Mouse (Mus musculus) limb, embryonic 10.5 days (tissue): ENCODE measurements at regions not wholly inside any gene's neighbourhood (a gene's known extent, or its start where the extent isn't known, plus 50 kb on each side); places are given as distances from the start of the nearest gene placed in this dataset.

Experiments used
- DNase-seq: peaks from one replicate; pipeline ENCODE4 v3.0.0-alpha.2; 2017; ENCODE audit warnings: low spot score
- H3K27ac ChIP-seq: fragments of 300-500 bp; sonication (generic); 2 replicates; pipeline ENCODE4 v1.5.1; 2016; ENCODE audit warnings: mild to moderate bottlenecking
- H3K27me3 ChIP-seq: fragments of 300-500 bp; sonication (generic); 2 replicates; pipeline ENCODE4 v1.6.1; 2016; ENCODE audit warnings: low read depth, mild to moderate bottlenecking; ENCODE audit not compliant: poor library complexity, severe bottlenecking
- H3K36me3 ChIP-seq: fragments of 300-500 bp; sonication (generic); 2 replicates; pipeline ENCODE4 v1.6.1; 2016; ENCODE audit warnings: mild to moderate bottlenecking, moderate library complexity
- H3K4me1 ChIP-seq: fragments of 300-500 bp; sonication (generic); 2 replicates; pipeline ENCODE4 v1.6.1; 2016
- H3K4me3 ChIP-seq: fragments of 300-500 bp; sonication (generic); 2 replicates; pipeline ENCODE4 v1.5.1; 2016; ENCODE audit warnings: mild to moderate bottlenecking, moderate library complexity
- H3K9me3 ChIP-seq: fragments of 300-500 bp; sonication (generic); replicated peaks from 2 replicates; pipeline ENCODE4 v1.6.1; 2016; ENCODE audit warnings: mild to moderate bottlenecking
- WGBS: fragments of 180-500 bp; shearing (Covaris S2); methylation state at CpG from one replicate; pipeline ENCODE4 v1.1.7; 2016; 5-methylcytosine and 5-hydroxymethylcytosine counted together

DNA sequence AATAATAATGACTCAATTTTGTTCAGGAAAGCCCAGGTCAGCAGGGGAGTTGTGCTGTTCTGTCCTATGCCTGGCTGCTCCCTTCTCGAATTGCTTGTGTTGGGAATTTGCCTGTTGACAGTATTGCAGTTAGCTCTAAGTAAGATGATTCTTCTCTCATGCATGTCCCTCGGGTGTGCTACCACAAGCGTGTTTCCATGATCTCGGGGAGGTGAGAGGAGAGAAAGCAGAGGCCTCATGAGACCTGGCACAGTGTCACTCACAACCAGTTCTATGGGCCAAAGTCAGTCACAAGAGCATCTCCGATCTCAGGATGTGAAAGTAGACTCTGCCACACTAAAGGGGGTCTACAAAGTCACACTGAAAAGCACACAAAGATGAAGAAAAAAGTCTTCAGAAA is 346.6 kb upstream of the Mmadhc start:
- Histone ChIP-seq H3K9me3 (no peaks in the 10 kb centered on the region), H3K27ac (no peak overlapping the region), H3K36me3 (no peaks in the 10 kb centered on the region), H3K27me3 (no peaks in the 10 kb centered on the region), H3K4me1 (no peaks in the 10 kb centered on the region), H3K4me3 (no peak overlapping the region)
- WGBS, result 87% methylated on average over 5 of the region's 5 CpGs
- DNase-seq, result no peak

DNA sequence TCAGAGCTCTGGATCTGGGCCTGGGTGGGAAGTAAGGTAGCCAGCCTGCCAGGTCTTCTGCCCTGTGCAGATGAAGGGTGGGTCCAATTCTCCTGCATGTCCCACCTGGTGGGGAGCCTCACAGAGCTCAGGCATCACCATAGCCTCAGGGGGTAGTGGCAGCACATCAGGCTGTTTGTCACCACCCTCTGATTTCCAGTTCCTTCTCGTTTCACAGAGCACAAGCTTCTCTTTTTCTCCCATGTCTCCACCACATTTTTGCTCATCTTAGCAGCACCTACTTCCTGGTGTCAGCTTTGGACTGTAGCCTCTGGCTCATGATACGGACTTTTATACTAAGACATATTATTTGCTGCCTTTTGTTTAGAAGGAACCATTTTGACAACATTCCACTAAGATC is 345.6 kb upstream of the Mmadhc start:
- WGBS, result 74% methylated on average over 2 of the region's 2 CpGs
- H3K4me1 ChIP-seq, result no peaks in the 10 kb centered on the region
- no peaks in the 10 kb centered on the region for H3K27me3 ChIP-seq
- no peak for DNase-seq
- no peaks in the 10 kb centered on the region for H3K9me3 ChIP-seq
- no peaks in the 10 kb centered on the region for H3K36me3 ChIP-seq
- no peak overlapping the region for H3K27ac ChIP-seq
- H3K4me3 ChIP-seq, result no peak overlapping the region

DNA sequence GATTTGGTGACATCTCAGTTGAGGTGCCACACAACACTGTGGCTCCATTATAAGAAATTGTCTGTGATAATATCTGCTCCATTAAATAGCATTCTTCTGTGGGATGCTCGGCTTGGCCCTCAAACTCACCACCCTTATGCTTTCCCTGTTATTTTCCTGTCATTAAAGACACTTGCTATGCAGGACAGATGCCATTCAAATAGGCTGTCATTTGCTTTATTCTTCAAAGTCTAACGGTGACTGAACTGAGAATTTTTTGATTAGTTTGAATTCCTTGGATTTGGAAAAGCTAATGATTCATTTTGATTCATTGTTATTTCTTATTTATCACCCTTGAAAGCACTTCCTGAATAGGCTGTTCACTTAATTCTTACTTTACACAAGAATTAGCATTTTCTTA is 339.3 kb upstream of the Mmadhc start:
- Histone ChIP-seq H3K9me3 (no peaks in the 10 kb centered on the region), H3K4me1 (no peaks in the 10 kb centered on the region), H3K36me3 (no peaks in the 10 kb centered on the region), H3K27ac (no peak overlapping the region), H3K4me3 (no peak overlapping the region), H3K27me3 (no peaks in the 10 kb centered on the region)
- 79% methylated on average over 2 of the region's 2 CpGs for WGBS
- DNase-seq, result no peak

DNA sequence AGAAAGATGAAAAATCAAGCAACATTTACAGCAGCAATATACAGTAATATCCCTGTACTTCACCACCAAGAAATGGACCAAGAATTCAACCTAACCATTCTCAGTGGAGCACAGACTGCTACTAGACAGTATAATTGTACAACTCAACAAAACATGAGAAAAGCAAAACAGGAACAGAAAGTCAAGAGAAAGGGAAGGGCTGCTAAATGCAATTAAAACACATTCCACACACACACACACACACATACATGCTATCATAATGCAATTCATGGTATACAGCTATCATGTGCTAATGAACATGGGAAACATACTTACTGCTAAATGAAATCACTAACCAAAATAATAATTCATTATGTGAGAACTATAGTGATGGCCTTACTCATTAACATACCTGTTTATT is 335.2 kb upstream of the Mmadhc start:
- Histone ChIP-seq H3K4me3 (no peak overlapping the region), H3K4me1 (no peaks in the 10 kb centered on the region), H3K27ac (no peak overlapping the region), H3K27me3 (no peaks in the 10 kb centered on the region), H3K9me3 (no peaks in the 10 kb centered on the region), H3K36me3 (no peaks in the 10 kb centered on the region)
- no peak for DNase-seq

DNA sequence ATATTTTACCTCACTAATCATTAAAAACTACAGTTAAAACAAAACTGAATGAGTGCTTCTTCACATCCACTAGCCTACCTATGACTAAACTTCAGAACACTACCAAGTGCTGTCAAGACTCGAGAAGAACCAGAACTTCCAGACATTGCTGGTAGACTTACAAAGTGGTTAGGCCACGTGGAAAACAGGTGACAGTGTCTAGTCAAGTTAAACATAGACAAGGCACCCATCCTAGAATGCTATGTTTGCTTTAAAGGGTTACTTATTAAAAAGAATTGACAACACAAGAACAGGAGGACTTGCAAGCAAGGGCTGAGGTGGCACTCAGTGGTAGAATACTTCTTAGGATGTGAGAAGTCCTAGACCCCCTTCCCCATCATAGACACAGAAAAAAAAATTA is 330.9 kb upstream of the Mmadhc start:
- Histone ChIP-seq H3K27me3 (no peaks in the 10 kb centered on the region), H3K9me3 (no peaks in the 10 kb centered on the region), H3K36me3 (no peaks in the 10 kb centered on the region), H3K4me3 (no peak overlapping the region), H3K27ac (no peak overlapping the region), H3K4me1 (0 out of 2 replicates have a peak, but pooled peaks cover 2% of the 10 kb centered on the region)
- DNase-seq, result no peak
- WGBS, result 79% methylated on average over 2 of the region's 2 CpGs

DNA sequence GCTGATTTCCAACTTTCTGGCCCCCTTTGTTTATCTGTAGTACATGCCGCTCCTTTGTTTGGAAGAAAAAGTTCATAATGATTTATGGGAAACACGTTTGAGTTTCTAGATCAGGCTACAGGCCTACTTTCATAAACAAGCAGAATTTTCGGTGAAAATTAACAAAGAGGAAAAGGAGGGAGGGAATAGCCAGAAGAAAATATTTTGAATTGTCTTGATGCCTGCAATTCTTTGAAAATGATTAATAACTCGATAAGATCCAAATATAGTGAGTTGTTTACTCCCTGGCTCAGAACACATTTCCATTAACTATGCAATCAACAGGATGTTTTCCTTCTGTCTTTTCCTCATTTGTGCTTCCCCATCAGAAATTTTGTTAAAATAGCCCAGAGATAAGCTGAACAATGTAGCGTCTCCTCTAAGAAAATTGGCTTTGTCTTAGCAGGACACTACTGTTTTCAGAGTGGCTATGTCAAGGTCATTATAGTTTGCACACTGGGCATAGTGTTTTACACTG is 328.7 kb upstream of the Mmadhc start:
- Histone ChIP-seq H3K36me3 (no peaks in the 10 kb centered on the region), H3K27me3 (no peaks in the 10 kb centered on the region), H3K27ac (no peak overlapping the region), H3K9me3 (no peaks in the 10 kb centered on the region), H3K4me3 (no peak overlapping the region), H3K4me1 (0 out of 2 replicates have a peak, but pooled peaks cover 2% of the 10 kb centered on the region)
- WGBS, result 90% methylated on average over 5 of the region's 5 CpGs
- DNase-seq, result no peak

DNA sequence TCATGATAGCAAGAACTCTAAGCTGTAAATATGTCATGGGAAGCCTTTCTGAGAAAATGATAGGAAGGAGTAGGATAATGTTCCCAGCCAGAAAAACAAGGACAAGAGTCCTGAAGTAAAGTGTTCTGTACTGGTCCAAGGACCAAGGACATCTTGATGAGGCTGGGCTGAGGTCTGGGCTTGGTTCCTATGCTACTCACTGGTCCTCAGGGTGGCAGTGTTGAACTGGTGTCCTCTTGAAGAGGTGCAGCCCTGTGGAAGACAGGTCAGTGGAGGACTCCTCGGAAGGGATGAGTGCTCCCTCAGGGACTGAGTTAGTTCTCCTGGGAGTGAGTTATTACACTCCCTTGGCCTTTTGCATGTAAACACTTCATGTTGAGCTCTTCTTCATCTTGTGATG is 312.5 kb upstream of the Mmadhc start:
- Histone ChIP-seq H3K27me3 (no peaks in the 10 kb centered on the region), H3K27ac (no peak overlapping the region), H3K4me1 (no peaks in the 10 kb centered on the region), H3K9me3 (no peaks in the 10 kb centered on the region), H3K4me3 (no peak overlapping the region), H3K36me3 (no peaks in the 10 kb centered on the region)
- no peak for DNase-seq
- WGBS, result 50% methylated on average over 1 of the region's 1 CpGs

DNA sequence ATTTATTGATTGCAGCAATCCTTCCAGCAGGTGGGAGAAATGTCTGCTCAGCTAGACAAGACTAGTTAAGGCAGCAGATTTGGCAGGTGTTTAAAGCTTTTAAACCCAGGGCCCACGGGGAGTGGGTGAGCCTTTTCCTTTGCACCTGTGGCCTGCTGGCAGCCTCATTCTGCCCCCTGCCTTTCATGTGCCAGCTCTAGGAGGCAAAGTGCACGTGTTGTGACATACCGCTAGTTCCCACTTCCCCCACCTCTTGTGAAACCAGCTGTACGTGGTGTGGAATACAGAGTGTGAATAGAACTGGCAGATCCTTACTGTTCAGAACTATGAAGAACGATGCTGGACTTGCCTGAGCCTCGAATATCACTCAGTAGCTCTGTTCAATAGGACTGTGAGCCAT is 292.6 kb upstream of the Mmadhc start:
- WGBS, result 76% methylated on average over 6 of the region's 6 CpGs
- Histone ChIP-seq H3K4me3 (no peak overlapping the region), H3K36me3 (no peaks in the 10 kb centered on the region), H3K4me1 (peaks cover 9% of the 10 kb centered on the region; the same call in 1 of the 2 replicates), H3K27me3 (no peaks in the 10 kb centered on the region), H3K9me3 (no peaks in the 10 kb centered on the region), H3K27ac (no peak overlapping the region)
- DNase-seq, result no peak

DNA sequence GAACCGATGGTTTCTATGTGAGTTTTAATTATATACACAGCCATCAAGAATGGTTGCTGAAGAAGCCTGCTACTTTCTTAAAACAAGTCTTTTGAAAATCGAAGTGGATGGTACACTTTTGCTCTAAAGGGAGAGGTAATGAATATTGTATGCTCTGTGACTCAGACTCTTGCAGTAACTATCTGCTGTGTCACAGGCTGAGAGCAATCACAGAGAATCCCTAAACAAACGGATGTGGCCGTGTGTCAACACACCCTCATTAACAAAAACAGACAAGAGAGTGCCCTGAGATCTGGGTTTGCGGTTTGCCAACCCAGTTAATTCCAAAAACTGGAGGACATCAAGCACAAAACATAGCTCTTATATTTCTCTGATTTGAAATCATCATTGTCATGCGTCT is 292.1 kb upstream of the Mmadhc start:
- WGBS, result 75% methylated on average over 6 of the region's 6 CpGs
- no peak for DNase-seq
- no peak overlapping the region for H3K27ac ChIP-seq
- no peaks in the 10 kb centered on the region for H3K9me3 ChIP-seq
- no peaks in the 10 kb centered on the region for H3K36me3 ChIP-seq
- H3K4me3 ChIP-seq, result no peak overlapping the region
- H3K4me1 ChIP-seq, result peaks cover 9% of the 10 kb centered on the region; the same call in 1 of the 2 replicates
- H3K27me3 ChIP-seq, result no peaks in the 10 kb centered on the region

DNA sequence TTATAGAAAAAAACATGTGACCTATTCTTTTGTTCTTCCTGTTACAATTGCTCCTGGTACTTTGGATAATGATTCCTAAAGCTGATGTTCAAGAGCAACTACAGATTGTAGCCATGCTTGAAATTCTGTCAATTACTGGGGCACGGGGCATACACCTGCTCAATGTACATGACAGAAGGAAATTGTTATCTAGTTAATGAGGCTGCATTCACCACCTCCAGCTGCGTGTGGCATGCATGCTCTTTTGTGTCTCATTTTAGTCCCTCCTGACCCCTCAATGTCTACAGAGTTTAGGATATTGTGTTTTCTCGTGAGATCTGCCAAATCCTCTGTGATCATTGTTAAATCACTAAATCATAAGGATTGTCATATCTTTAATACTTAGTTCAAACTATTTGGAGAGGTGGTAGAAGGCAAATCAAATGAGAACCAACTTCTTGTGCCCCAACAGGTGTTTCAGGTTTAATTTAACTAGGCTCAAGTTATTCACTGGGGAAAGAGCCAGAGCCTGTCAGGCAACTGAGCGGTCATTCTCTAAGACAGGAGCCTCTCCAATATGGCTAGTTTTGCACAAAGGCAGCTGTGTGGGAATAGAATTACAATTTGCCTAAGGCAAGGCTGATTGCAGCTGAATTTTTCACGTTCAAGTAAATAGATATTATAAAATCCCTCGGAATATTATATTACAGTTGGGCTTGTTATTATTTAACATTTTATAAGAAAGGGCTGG is 289.9 kb upstream of the Mmadhc start:
- no peak for DNase-seq
- H3K4me1 ChIP-seq, result peaks cover 9% of the 10 kb centered on the region; the same call in 1 of the 2 replicates
- H3K27ac ChIP-seq, result no peak overlapping the region
- WGBS, result 72% methylated on average over 6 of the region's 6 CpGs
- no peaks in the 10 kb centered on the region for H3K36me3 ChIP-seq
- no peak overlapping the region for H3K4me3 ChIP-seq
- no peaks in the 10 kb centered on the region for H3K27me3 ChIP-seq
- H3K9me3 ChIP-seq, result no peaks in the 10 kb centered on the region

DNA sequence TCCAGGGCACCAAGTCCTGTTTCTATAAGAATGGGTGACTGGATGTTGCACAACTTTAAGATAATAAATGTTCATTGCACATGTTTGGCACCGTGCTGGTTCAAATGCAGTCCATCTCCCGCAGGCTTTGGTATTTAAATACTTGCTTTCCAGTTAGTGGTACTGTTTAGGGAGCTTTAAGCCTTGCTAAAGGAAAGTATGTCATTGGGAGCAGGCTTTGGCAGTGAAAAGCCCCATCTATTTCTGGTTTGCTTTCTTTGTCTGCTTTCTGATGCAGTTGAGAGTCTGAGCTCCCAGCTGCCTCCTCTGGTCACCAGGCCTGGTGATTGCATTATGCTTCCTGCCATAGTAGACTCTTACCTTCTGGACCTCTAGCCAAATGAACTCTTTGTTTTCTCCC is 283.0 kb upstream of the Mmadhc start:
- no peak overlapping the region for H3K27ac ChIP-seq
- H3K36me3 ChIP-seq, result no peaks in the 10 kb centered on the region
- 91% methylated on average over 2 of the region's 2 CpGs for WGBS
- DNase-seq, result no peak
- H3K27me3 ChIP-seq, result no peaks in the 10 kb centered on the region
- H3K4me3 ChIP-seq, result no peak overlapping the region
- H3K4me1 ChIP-seq, result no peaks in the 10 kb centered on the region
- no peaks in the 10 kb centered on the region for H3K9me3 ChIP-seq

DNA sequence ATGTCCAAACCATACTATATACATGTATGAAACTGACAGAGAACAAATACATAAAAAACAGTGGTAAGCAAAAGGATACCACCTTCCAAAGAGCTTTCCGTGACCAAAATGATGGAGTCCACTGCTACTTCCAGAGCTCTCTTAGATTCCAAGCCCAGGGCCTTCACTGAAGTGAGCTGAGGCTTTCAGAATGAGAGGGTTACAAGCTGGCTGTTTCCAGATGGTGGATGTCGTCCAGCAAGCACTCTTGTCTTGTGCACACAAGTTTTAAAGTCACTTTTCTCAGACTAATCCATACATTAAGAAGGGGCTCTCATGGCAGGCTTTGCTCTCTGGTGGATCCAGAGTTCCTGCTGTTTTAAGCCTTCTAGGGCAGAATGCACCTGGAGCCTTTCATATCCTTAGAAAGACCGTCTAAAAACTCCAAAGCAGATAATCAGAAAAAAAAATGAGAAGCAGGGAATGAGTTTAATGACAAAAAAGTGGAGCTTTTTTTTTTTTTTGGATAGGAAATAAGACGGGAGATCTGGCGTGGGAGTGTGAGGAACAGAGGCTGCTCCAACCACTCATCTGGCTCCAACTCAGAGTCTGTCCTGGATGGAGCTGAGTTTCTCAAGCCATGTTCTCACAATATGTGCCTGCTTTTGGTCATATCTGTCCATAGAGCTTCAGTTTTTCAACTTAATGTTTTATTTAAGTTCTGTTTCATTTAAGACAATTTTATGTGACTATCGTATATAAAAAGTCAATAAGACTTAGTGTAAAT is 281.9 kb upstream of the Mmadhc start:
- no peak for DNase-seq
- Histone ChIP-seq H3K36me3 (no peaks in the 10 kb centered on the region), H3K4me3 (no peak overlapping the region), H3K4me1 (no peaks in the 10 kb centered on the region), H3K9me3 (no peaks in the 10 kb centered on the region), H3K27ac (no peak overlapping the region), H3K27me3 (no peaks in the 10 kb centered on the region)
- 84% methylated on average over 6 of the region's 6 CpGs for WGBS

DNA sequence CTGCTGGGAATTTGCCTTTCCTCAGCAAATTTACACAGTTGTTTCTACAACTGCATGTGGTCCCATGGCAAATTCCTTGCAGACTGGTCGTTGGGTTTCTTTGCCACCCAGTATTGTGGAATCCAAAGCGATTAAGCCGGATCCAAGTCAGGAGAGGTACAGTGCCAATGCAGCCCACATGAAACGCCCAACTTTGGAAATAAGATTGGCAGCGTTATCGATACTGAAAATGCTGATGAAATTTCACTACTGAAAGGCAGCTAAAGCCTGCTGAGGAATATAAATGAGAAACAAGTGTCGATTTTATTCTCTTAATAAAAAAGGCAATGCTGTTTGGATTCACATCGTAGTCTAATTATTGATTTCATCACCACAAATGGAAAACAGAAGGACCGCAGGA is 281.1 kb upstream of the Mmadhc start:
- Histone ChIP-seq H3K27ac (no peak overlapping the region), H3K4me3 (no peak overlapping the region), H3K4me1 (no peaks in the 10 kb centered on the region), H3K27me3 (no peaks in the 10 kb centered on the region), H3K36me3 (no peaks in the 10 kb centered on the region), H3K9me3 (no peaks in the 10 kb centered on the region)
- WGBS, result 95% methylated on average over 9 of the region's 9 CpGs
- no peak for DNase-seq
